Mouse (Mus musculus) stomach, embryonic 14.5 days (tissue): ENCODE results near the gene Txnrd2. TPM values are rescaled to one million over a fixed set of nuclear protein-coding genes. Genes with fewer than 3 reads are reported as not detected.
A peak's percentile ranks its signal among the peaks of the same experiment; 100 is the strongest.

Source experiments
- ATAC-seq: fragments of 200-750 bp; cut with Nextera tagmentation; 2 replicates; pipeline ENCODE4 v1.8.0; 2017; ENCODE audit warnings: low read depth, moderate TSS enrichment; ENCODE audit not compliant: insufficient number of reproducible peaks, insufficient read depth, low FRiP score
- H3K27ac ChIP-seq: fragments of 300-500 bp; sonication (generic); 2 replicates; pipeline ENCODE4 v1.5.1; 2014; ENCODE audit warnings: mild to moderate bottlenecking, low read length, moderate library complexity, mixed read lengths
- H3K27me3 ChIP-seq: fragments of 300-500 bp; sonication (generic); 2 replicates; pipeline ENCODE4 v1.6.1; 2014; ENCODE audit warnings: low read length, control low read depth, mixed read lengths; ENCODE audit not compliant: control insufficient read depth, insufficient read depth
- H3K36me3 ChIP-seq: fragments of 300-500 bp; sonication (generic); 2 replicates; pipeline ENCODE4 v1.6.1; 2014; ENCODE audit warnings: mild to moderate bottlenecking, control low read depth, low read length, moderate library complexity, mixed read lengths; ENCODE audit not compliant: control insufficient read depth, insufficient read depth
- H3K4me1 ChIP-seq: fragments of 300-500 bp; sonication (generic); 2 replicates; pipeline ENCODE4 v1.6.1; 2014; ENCODE audit warnings: low read length, control low read depth, mixed read lengths; ENCODE audit not compliant: control insufficient read depth, insufficient read depth
- H3K4me2 ChIP-seq: fragments of 300-500 bp; sonication (generic); replicated peaks from 2 replicates; pipeline ENCODE4 v1.6.1; 2014; ENCODE audit warnings: low read depth, low read length, control low read depth
- H3K4me3 ChIP-seq: fragments of 300-500 bp; sonication (generic); 2 replicates; pipeline ENCODE4 v1.5.1; 2014; ENCODE audit warnings: low read depth, low read length, control low read depth
- H3K9ac ChIP-seq: fragments of 300-500 bp; sonication (generic); replicated peaks from 2 replicates; pipeline ENCODE4 v1.6.1; 2014; ENCODE audit warnings: low read depth, mild to moderate bottlenecking, control low read depth, low read length, moderate library complexity, mixed read lengths
- H3K9me3 ChIP-seq: fragments of 300-500 bp; sonication (generic); 2 replicates; pipeline ENCODE4 v1.6.1; 2016; ENCODE audit warnings: low read depth, low read length, control low read depth; ENCODE audit not compliant: control insufficient read depth
- WGBS: fragments of 180-500 bp; shearing (Covaris S2); extraction: QIAGEN DNeasy Blood & Tissue Kit; methylation state at CpG from one replicate; pipeline ENCODE4 v1.1.7; 2014; 5-methylcytosine and 5-hydroxymethylcytosine counted together
- polyA plus RNA-seq: library from polyadenylated mRNA; unstranded; fragments of >200 nt; fragmentation: Nextera tagmentation; extraction: Ambion mirVana; gene quantifications from 2 replicates; pipeline ENCODE4 v1.2.1, GENCODE M21; 2014

The Txnrd2 gene
- polyA plus RNA-seq, 1 experiment from 2014 or later, result 18.8 TPM

GRCm38 (mm10) chr16:18426802-18427280 is 657 bp downstream of the Txnrd2 start, which contains the start of gene Comt:
Gene Comt, minus strand, starts transcription at chr16:18426852.
- Histone ChIP-seq H3K4me3 (peak within 1 kb of the TSS; percentile 83), H3K27ac (peak within 1 kb of the TSS; percentile 75; the same call in 1 of the 2 replicates), H3K36me3 (peaks cover 2% of the 10 kb centered on the region; the same call in 1 of the 2 replicates), H3K27me3 (no peaks in the 10 kb centered on the region), H3K9me3 (no peaks in the 10 kb centered on the region), H3K4me1 (peaks cover 23% of the 10 kb centered on the region), H3K4me2 (peak within 1 kb of the TSS; percentile 86), H3K9ac (peak within 1 kb of the TSS; percentile 67)
- ATAC-seq, result no peak
- 58% methylated on average over 5 of the region's 5 CpGs for WGBS

- Histone ChIP-seq H3K9ac (no peak overlapping the region), H3K4me2 (no peak overlapping the region), H3K4me3 (no peak overlapping the region), H3K27me3 (no peaks in the 10 kb centered on the region), H3K4me1 (peaks cover 23% of the 10 kb centered on the region), H3K27ac (no peak overlapping the region), H3K36me3 (peaks cover 2% of the 10 kb centered on the region; the same call in 1 of the 2 replicates), H3K9me3 (no peaks in the 10 kb centered on the region)
- ATAC-seq, result no peak
- WGBS, result 88% methylated on average over 5 of the region's 5 CpGs
These were observed 1.9 kb downstream of the Txnrd2 start for GRCm38 (mm10) chr16:18428011-18428515.

GRCm38 (mm10) chr16:18428516-18429042 is 2.4 kb downstream of the Txnrd2 start:
- H3K9me3 ChIP-seq, result no peaks in the 10 kb centered on the region
- WGBS, result 78% methylated on average over 7 of the region's 7 CpGs
- H3K27ac ChIP-seq, result no peak overlapping the region
- H3K4me1 ChIP-seq, result peaks cover 20% of the 10 kb centered on the region
- H3K4me2 ChIP-seq, result no peak overlapping the region
- no peak overlapping the region for H3K9ac ChIP-seq
- no peaks in the 10 kb centered on the region for H3K36me3 ChIP-seq
- ATAC-seq, result peak; percentile 71; the same call in 1 of the 2 replicates
- H3K27me3 ChIP-seq, result no peaks in the 10 kb centered on the region
- no peak overlapping the region for H3K4me3 ChIP-seq

- Histone ChIP-seq H3K4me3 (no peak overlapping the region), H3K9ac (no peak overlapping the region), H3K27ac (no peak overlapping the region), H3K4me1 (peaks cover 15% of the 10 kb centered on the region), H3K36me3 (no peaks in the 10 kb centered on the region), H3K4me2 (no peak overlapping the region), H3K9me3 (no peaks in the 10 kb centered on the region), H3K27me3 (no peaks in the 10 kb centered on the region)
- 86% methylated on average over 8 of the region's 8 CpGs for WGBS
- no peak for ATAC-seq
These were observed 3.5 kb downstream of the Txnrd2 start for GRCm38 (mm10) chr16:18429641-18430040.

- Histone ChIP-seq H3K4me2 (no peak overlapping the region), H3K27ac (no peak overlapping the region), H3K27me3 (no peaks in the 10 kb centered on the region), H3K4me1 (peaks cover 6% of the 10 kb centered on the region; the same call in 1 of the 2 replicates), H3K9me3 (no peaks in the 10 kb centered on the region; the same call in 1 of the 2 replicates), H3K4me3 (no peak overlapping the region), H3K9ac (no peak overlapping the region), H3K36me3 (no peaks in the 10 kb centered on the region)
- ATAC-seq, result no peak
- 78% methylated on average over 8 of the region's 8 CpGs for WGBS
These were observed 4.5 kb downstream of the Txnrd2 start for GRCm38 (mm10) chr16:18430641-18431212.

GRCm38 (mm10) chr16:18433341-18433920 is 7.2 kb downstream of the Txnrd2 start:
- 88% methylated on average over 5 of the region's 5 CpGs for WGBS
- no peak for ATAC-seq

GRCm38 (mm10) chr16:18436128-18436527 is 9.9 kb downstream of the Txnrd2 start:
- Histone ChIP-seq H3K9ac (no peak overlapping the region), H3K4me2 (no peak overlapping the region), H3K27me3 (no peaks in the 10 kb centered on the region), H3K27ac (no peak overlapping the region), H3K4me1 (no peaks in the 10 kb centered on the region), H3K4me3 (no peak overlapping the region), H3K9me3 (no peaks in the 10 kb centered on the region; the same call in 1 of the 2 replicates), H3K36me3 (peaks cover 4% of the 10 kb centered on the region; the same call in 1 of the 2 replicates)
- 77% methylated on average over 6 of the region's 6 CpGs for WGBS
- no peak for ATAC-seq

More at GRCm38 (mm10) chr16:18433341-18433920, 7.2 kb downstream of the Txnrd2 start:
- H3K36me3 ChIP-seq, result no peaks in the 10 kb centered on the region
- no peaks in the 10 kb centered on the region; the same call in 1 of the 2 replicates for H3K9me3 ChIP-seq
- H3K4me2 ChIP-seq, result no peak overlapping the region
- H3K9ac ChIP-seq, result no peak overlapping the region
- no peaks in the 10 kb centered on the region for H3K27me3 ChIP-seq
- H3K4me3 ChIP-seq, result no peak overlapping the region
- H3K27ac ChIP-seq, result no peak overlapping the region
- H3K4me1 ChIP-seq, result no peaks in the 10 kb centered on the region

GRCm38 (mm10) chr16:18443385-18443841 is 17.2 kb downstream of the Txnrd2 start:
- Histone ChIP-seq H3K9me3 (no peaks in the 10 kb centered on the region), H3K27ac (no peak overlapping the region), H3K4me2 (no peak overlapping the region), H3K36me3 (peaks cover 4% of the 10 kb centered on the region; the same call in 1 of the 2 replicates), H3K4me3 (no peak overlapping the region), H3K4me1 (peaks cover 9% of the 10 kb centered on the region), H3K27me3 (no peaks in the 10 kb centered on the region), H3K9ac (no peak overlapping the region)
- ATAC-seq, result peak; percentile 76
- 21% methylated on average over 8 of the region's 8 CpGs for WGBS
